Mouse (Mus musculus) hindbrain, embryonic 10.5 days (tissue): ENCODE measurements around the gene Il4ra. TPM values are rescaled to one million over a fixed set of nuclear protein-coding genes. Genes with fewer than 3 reads are reported as not detected.
A peak's percentile ranks its signal among the peaks of the same experiment; 100 is the strongest.

ENCODE experiments used
- DNase-seq: peaks from one replicate; pipeline ENCODE4 v3.0.0-alpha.2; 2017; ENCODE audit warnings: low spot score
- H3K27ac ChIP-seq: fragments of 300-500 bp; sonication (generic); 2 replicates; pipeline ENCODE4 v1.5.1; 2016; ENCODE audit warnings: mild to moderate bottlenecking, moderate library complexity
- H3K27me3 ChIP-seq: fragments of 300-500 bp; sonication (generic); 2 replicates; pipeline ENCODE4 v1.6.1; 2016; ENCODE audit warnings: mild to moderate bottlenecking; ENCODE audit not compliant: poor library complexity, insufficient read depth, severe bottlenecking
- H3K36me3 ChIP-seq: fragments of 300-500 bp; sonication (generic); 2 replicates; pipeline ENCODE4 v1.6.1; 2016; ENCODE audit warnings: mild to moderate bottlenecking, moderate library complexity
- H3K4me1 ChIP-seq: fragments of 300-500 bp; sonication (generic); replicated peaks from 2 replicates; pipeline ENCODE4 v1.6.1; 2016; ENCODE audit warnings: mild to moderate bottlenecking
- H3K4me3 ChIP-seq: fragments of 300-500 bp; sonication (generic); 2 replicates; pipeline ENCODE4 v1.5.1; 2016; ENCODE audit warnings: mild to moderate bottlenecking, moderate library complexity
- H3K9me3 ChIP-seq: fragments of 300-500 bp; sonication (generic); 2 replicates; pipeline ENCODE4 v1.6.1; 2016; ENCODE audit warnings: mild to moderate bottlenecking, moderate library complexity
- WGBS: fragments of 180-500 bp; shearing (Covaris S2); methylation state at CpG from one replicate; pipeline ENCODE4 v1.1.7; 2016; 5-methylcytosine and 5-hydroxymethylcytosine counted together
- polyA plus RNA-seq: library from polyadenylated mRNA; unstranded; fragments of >200 nt; fragmentation: Nextera tagmentation; extraction: Ambion mirVana; gene quantifications from 2 replicates; pipeline ENCODE4 v1.2.1, GENCODE M21; 2016

Il4ra gene
- polyA plus RNA-seq, 1 experiment from 2014 or later: 7.2 TPM

DNA sequence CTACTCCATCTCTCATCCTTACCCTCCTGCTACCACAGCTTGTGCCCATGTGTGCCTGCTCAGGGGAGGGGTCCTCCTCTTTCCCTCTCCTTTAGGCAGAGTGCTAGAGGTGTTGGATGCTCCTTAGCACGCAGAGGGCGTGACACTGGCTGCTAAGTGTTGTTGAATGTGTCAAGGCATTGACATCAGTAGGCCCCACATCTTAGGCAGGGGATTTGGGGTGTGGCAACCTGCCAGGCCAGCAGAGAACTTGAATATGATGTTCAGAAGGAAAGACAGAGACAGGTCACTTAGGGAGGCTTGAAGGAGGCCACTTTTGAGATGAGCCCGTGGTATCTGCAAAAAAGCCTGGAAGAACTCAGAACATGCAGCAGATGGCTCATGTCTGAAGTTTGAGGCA, 26.2 kb downstream of the Il4ra start:
- 81% methylated on average over 3 of the region's 3 CpGs for WGBS
- Histone ChIP-seq H3K4me3 (no peak overlapping the region), H3K4me1 (peaks cover 14% of the 10 kb centered on the region; the same call in 1 of the 2 replicates), H3K36me3 (peaks cover 14% of the 10 kb centered on the region; the same call in 1 of the 2 replicates), H3K9me3 (no peaks in the 10 kb centered on the region), H3K27ac (no peak overlapping the region), H3K27me3 (peaks cover 9% of the 10 kb centered on the region; the same call in 1 of the 2 replicates)
- DNase-seq: no peak

DNA sequence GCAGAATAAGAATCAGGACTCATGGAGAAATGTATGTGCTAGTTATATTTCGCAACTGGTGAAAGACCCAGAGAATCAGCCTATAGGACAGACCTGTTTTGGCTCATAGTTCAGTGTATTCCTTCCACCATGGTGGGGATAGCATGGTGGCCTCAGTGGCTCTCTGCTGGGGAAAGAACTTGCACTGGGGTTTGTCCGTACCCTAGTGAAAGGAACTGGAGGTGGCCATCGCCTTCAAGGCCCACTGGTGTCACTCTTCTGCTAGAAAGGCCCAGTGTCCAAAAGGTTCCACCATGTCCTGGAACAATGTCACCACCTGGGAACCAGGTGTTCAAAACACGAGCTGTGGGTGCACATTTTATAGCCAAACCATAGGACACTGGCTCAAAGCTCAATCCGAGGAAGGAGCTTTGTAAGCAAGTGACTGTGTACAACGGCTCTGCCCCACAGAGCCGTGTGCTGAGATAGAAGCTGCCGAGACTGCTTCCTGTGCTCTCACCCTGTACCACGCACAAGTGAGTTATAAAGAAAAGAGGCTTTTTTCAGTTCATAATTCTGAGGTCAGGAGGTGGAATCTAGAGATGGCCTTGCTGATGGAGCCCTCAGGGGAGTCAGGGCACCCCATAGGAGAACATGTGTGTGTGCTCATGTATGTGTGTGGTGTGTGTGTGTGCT, 27.8 kb downstream of the Il4ra start:
- 88% methylated on average over 9 of the region's 9 CpGs for WGBS

DNA sequence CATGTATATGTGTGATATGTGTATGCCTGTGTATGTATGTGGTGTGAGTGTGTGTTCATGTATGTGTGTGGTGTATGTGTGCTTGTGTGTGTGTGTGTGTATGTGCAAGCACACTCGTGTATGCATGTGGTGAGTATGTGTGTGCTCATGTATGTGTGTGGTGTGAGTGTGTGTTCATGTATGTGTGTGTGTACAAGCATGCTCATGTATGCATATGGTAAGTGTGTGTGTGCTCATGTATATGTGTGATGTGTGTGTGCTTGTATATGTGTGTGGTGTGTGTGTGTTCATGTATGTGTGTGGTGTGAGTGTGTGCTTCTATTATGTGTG, 28.3 kb downstream of the Il4ra start:
- no peak for DNase-seq
- 91% methylated on average over 1 of the region's 1 CpGs for WGBS
- no peak overlapping the region for H3K27ac ChIP-seq
- no peak overlapping the region for H3K4me3 ChIP-seq
- peaks cover 14% of the 10 kb centered on the region; the same call in 1 of the 2 replicates for H3K36me3 ChIP-seq
- H3K27me3 ChIP-seq: peaks cover 9% of the 10 kb centered on the region; the same call in 1 of the 2 replicates
- H3K9me3 ChIP-seq: no peaks in the 10 kb centered on the region
- peaks cover 14% of the 10 kb centered on the region; the same call in 1 of the 2 replicates for H3K4me1 ChIP-seq

More for the DNA sequence above, 27.8 kb downstream of the Il4ra start:
- no peaks in the 10 kb centered on the region for H3K9me3 ChIP-seq
- peaks cover 14% of the 10 kb centered on the region; the same call in 1 of the 2 replicates for H3K36me3 ChIP-seq
- H3K27me3 ChIP-seq: peaks cover 9% of the 10 kb centered on the region; the same call in 1 of the 2 replicates
- peaks cover 14% of the 10 kb centered on the region; the same call in 1 of the 2 replicates for H3K4me1 ChIP-seq
- no peak for DNase-seq
- H3K27ac ChIP-seq: no peak overlapping the region
- H3K4me3 ChIP-seq: no peak overlapping the region

DNA sequence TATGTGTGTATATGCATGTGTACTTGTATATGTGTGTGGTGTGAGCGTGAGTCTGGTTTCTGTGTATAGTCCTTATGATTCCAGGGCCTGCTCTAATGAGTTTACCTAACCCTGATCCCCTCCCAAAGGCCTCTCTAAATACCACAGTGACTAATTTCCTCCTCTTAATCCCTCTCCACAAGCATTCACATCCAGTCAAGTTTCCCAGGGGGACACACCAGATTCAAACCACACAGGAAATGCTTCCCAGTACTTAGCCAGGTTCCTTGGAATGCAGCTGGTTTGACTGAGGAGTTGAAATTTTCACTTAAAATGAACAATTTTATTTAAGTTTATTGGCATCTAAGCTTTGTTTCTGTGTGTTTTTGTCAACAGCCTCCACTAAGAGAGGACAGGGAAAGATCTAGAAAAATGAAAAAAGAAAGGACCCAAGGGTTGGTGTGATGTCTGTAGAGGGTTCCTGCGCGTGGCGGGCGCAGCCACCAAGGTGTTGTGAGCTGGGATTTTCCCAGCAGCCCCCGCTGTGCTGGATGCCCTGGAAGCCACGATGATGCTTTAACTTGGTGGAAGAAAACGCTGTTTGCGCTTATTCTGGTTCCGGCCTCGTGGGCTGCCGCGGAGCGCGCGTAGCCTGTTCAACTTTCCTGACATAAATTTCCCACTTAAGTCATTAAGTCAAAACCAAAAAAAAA, 28.9 kb downstream of the Il4ra start:
- no peaks in the 10 kb centered on the region for H3K9me3 ChIP-seq
- peaks cover 13% of the 10 kb centered on the region; the same call in 1 of the 2 replicates for H3K4me1 ChIP-seq
- H3K27me3 ChIP-seq: peaks cover 9% of the 10 kb centered on the region; the same call in 1 of the 2 replicates
- H3K27ac ChIP-seq: peak overlapping the region; percentile 75
- peak overlapping the region; percentile 53 for H3K4me3 ChIP-seq
- WGBS: 13% methylated on average over 16 of the region's 16 CpGs
- peaks cover 11% of the 10 kb centered on the region; the same call in 1 of the 2 replicates for H3K36me3 ChIP-seq
- no peak for DNase-seq

DNA sequence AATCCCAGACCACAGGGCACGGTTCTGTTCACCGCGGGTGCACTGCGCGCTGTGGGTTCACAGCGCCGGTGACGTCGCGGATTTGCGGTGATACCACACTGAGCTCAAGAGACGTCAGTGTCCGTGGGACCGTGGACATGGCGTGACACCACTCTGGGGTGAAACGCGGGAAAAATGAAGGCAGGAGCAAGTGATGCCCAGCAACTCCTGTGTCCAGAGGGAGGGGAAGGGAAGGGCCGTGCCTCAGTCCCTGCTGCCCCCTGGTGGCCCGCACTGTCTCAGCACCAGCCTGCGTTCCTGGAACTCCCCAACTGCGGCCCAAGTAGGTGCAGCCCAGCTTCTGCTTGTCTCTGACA, 29.4 kb downstream of the Il4ra start:
- Histone ChIP-seq H3K9me3 (no peaks in the 10 kb centered on the region), H3K36me3 (peaks cover 6% of the 10 kb centered on the region; the same call in 1 of the 2 replicates), H3K4me1 (peaks cover 10% of the 10 kb centered on the region; the same call in 1 of the 2 replicates), H3K27me3 (peaks cover 9% of the 10 kb centered on the region; the same call in 1 of the 2 replicates), H3K4me3 (peak overlapping the region; percentile 53), H3K27ac (peak overlapping the region; percentile 75)
- DNase-seq: peak; percentile 87
- 2% methylated on average over 21 of the region's 21 CpGs for WGBS

DNA sequence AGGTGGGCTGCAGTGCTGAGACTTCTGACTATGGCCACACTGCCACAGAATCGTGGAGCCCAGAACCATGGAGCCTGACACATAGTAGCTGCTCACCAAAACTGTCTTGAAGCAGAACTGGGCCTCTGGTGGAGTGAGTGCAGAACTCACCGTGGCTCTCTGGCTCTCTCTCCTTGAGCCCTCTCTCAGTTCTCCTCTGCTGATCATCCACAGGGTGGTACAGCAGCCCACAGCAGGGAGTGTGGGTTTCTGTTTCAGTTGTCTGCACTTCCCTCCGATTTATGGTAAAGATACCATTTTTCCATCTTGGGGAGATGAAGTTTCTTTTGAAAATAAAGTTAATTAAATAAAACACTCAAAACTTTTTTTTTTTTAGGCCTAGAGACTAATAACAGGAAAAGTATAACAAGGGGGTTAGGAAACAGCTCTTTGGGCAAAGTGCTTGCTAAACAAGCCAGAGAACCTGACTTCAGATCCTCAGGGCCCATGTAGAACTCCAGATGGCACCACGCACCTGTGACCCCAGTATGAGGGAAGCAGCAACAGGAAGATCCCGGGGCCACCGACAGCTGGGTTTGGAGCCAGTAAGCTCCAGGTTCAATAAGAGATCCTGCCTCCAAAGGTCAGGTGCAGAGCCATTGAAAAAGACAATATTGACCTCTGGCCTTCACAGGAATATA, 31.5 kb downstream of the Il4ra start:
- 79% methylated on average over 6 of the region's 6 CpGs for WGBS

DNA sequence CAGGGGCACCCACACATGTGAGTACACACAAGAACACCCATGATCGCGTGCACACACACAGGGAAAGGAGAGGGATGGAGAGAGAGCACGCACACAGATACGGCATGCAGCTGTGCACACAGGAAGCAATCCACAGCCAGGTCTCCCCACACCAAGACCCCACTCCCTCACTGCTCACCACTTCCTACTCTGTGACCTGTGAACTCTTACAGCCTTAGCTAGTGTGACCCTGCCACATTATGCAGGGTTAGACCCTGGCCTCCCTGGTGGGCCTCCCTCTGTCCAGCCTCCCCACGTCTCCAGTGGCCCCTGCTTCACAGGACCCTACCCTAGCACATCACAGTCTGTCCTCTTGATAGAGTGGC, 32.1 kb downstream of the Il4ra start:
- H3K27me3 ChIP-seq: peaks cover 9% of the 10 kb centered on the region; the same call in 1 of the 2 replicates
- DNase-seq: no peak
- no peak overlapping the region for H3K4me3 ChIP-seq
- H3K4me1 ChIP-seq: peaks cover 10% of the 10 kb centered on the region; the same call in 1 of the 2 replicates
- H3K9me3 ChIP-seq: no peaks in the 10 kb centered on the region
- WGBS: 82% methylated on average over 5 of the region's 5 CpGs
- H3K27ac ChIP-seq: no peak overlapping the region
- no peaks in the 10 kb centered on the region for H3K36me3 ChIP-seq

More for the DNA sequence above, 31.5 kb downstream of the Il4ra start:
- no peak for DNase-seq
- Histone ChIP-seq H3K27ac (no peak overlapping the region), H3K4me1 (peaks cover 10% of the 10 kb centered on the region; the same call in 1 of the 2 replicates), H3K9me3 (no peaks in the 10 kb centered on the region), H3K36me3 (no peaks in the 10 kb centered on the region), H3K4me3 (no peak overlapping the region), H3K27me3 (peaks cover 9% of the 10 kb centered on the region; the same call in 1 of the 2 replicates)

DNA sequence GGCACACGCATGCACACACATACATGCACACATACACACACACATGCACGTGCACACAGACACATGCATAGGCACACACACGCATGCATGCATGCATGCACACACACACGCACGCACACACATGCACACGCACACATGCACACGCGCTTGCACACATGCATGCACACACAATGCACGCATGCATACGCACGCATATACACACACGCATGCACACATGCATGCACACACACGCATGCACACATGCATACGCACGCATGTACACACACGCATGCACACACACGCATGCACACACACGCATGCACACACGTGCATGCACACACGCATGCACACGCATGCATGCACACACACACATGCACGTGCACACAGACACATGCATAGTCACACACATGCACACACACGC, 34.4 kb downstream of the Il4ra start:
- DNase-seq: no peak
- Histone ChIP-seq H3K4me1 (peaks cover 2% of the 10 kb centered on the region; the same call in 1 of the 2 replicates), H3K27ac (no peak overlapping the region), H3K9me3 (no peaks in the 10 kb centered on the region), H3K36me3 (no peaks in the 10 kb centered on the region), H3K4me3 (no peak overlapping the region), H3K27me3 (0 out of 2 replicates have a peak, but pooled peaks cover 2% of the 10 kb centered on the region)
- WGBS: 97% methylated on average over 23 of the region's 23 CpGs

DNA sequence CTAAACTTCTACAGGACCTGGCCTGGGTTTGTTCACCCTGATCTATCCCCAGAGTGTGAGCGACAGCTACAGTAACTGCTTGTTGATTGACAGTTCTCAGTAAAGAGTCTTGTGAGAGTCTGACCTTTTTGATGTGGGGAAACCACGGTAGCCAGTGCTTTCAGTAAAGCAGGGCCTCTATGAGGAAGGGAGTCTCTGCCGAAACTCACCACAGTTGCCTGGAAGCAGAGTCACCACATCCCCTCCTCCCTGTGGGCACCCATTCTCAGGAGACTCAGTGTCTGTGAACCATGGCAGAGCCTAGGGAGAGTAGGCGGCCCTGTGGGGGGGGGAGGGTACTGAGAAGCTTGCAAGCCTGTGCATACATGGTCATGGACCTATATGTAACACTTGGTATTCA, 36.8 kb downstream of the Il4ra start:
- Histone ChIP-seq H3K9me3 (no peaks in the 10 kb centered on the region), H3K4me3 (no peak overlapping the region), H3K4me1 (no peaks in the 10 kb centered on the region), H3K36me3 (no peaks in the 10 kb centered on the region), H3K27ac (no peak overlapping the region), H3K27me3 (no peaks in the 10 kb centered on the region)
- 80% methylated on average over 4 of the region's 4 CpGs for WGBS
- no peak for DNase-seq

DNA sequence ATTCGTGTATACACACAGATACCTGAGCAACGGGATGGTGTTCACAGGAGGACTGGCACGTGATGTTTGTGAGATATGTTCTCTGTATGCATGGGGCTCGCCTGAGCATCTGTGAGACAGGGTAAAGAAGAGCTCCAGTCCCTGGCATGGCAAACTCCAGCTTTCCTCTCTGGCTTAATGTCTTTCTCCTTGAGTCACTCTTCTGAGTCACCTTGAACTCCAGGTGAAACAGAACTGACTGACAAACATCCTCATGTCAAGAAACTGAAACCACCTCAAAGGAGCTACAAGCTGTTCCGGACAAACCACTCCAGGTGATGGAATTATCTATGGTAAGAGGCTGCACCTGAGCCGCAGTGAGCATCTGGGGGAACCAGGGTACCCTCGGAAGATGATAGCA, 38.0 kb downstream of the Il4ra start:
- no peak for DNase-seq
- H3K27me3 ChIP-seq: no peaks in the 10 kb centered on the region
- H3K9me3 ChIP-seq: no peaks in the 10 kb centered on the region
- no peak overlapping the region for H3K27ac ChIP-seq
- H3K36me3 ChIP-seq: no peaks in the 10 kb centered on the region
- WGBS: 93% methylated on average over 7 of the region's 7 CpGs
- H3K4me3 ChIP-seq: no peak overlapping the region
- no peaks in the 10 kb centered on the region for H3K4me1 ChIP-seq

DNA sequence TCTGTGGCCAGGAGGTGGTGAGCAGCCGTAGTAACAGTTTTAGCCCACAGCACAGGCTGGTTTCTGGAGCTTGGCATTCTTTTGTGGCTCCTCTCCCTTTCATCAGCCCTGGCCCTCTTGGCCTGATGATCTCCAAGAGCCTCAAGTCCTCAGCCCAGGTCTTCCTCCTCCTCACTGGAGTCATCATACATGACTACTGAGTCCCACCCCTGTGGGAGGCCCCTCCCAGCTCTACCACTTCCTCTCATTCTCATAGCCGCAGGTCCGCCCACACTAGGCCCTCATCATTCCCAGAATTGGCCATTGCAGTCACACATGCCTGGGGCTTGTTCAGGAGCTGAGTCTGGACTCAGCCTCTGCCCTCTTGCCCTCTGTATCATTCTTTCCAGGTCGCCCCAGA, 41.9 kb downstream of the Il4ra start:
- Histone ChIP-seq H3K4me3 (no peak overlapping the region), H3K27ac (no peak overlapping the region), H3K4me1 (peaks cover 5% of the 10 kb centered on the region), H3K36me3 (no peaks in the 10 kb centered on the region), H3K9me3 (no peaks in the 10 kb centered on the region), H3K27me3 (no peaks in the 10 kb centered on the region)
- no peak for DNase-seq
- 94% methylated on average over 4 of the region's 4 CpGs for WGBS

DNA sequence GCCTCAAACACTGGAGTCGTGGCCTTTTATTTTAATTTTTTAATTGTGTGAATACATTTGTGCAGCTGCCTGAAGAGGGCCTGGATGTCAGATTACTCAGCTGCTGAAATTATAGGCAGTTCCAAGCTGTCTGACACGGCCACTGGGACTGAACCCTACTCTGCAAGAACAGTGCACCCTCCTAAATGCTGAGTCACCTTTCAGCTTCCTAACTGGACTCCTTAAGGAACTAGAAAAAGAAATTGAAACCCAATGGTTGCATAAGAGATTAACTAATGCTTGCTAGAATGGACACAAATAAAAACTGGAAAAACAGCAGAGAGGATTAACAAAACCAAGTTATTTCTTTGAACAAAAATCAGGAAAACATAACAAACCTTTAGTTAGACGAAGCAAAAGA, 44.5 kb downstream of the Il4ra start:
- no peak overlapping the region for H3K27ac ChIP-seq
- no peaks in the 10 kb centered on the region for H3K9me3 ChIP-seq
- H3K4me1 ChIP-seq: peaks cover 12% of the 10 kb centered on the region
- no peak for DNase-seq
- H3K4me3 ChIP-seq: no peak overlapping the region
- no peaks in the 10 kb centered on the region for H3K27me3 ChIP-seq
- no peaks in the 10 kb centered on the region for H3K36me3 ChIP-seq
- WGBS: 75% methylated on average over 3 of the region's 3 CpGs

DNA sequence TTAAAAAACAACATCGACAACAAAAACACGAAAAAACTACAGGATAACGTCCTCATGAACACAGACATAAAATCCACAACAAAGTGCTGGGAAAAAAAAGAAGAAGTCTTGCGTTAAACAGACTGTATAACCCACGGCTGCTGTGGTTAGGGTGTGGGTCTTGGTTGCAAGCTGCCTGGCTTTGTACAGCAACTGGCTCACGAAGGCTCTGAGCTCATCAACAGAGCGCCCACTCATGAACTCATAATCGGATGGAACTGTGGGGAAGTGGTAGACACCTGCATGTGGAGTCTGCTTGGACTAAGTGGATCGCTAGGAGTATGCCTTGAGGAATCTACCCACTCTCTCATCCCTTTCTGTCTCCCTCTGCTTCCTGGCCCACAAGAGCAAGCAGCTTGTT, 45.2 kb downstream of the Il4ra start:
- H3K27me3 ChIP-seq: no peaks in the 10 kb centered on the region
- H3K4me3 ChIP-seq: no peak overlapping the region
- H3K9me3 ChIP-seq: no peaks in the 10 kb centered on the region
- H3K27ac ChIP-seq: no peak overlapping the region
- no peak for DNase-seq
- 86% methylated on average over 9 of the region's 9 CpGs for WGBS
- no peaks in the 10 kb centered on the region for H3K36me3 ChIP-seq
- peaks cover 12% of the 10 kb centered on the region for H3K4me1 ChIP-seq
